15 mouse cellular contexts compared by ENCODE assay signal in genomic region chr4:122903709-122904108, GRCm38 (mm10). TPM values are rescaled to one million over a fixed set of nuclear protein-coding genes. Genes with fewer than 3 reads are reported as not detected.
"Had no signal": no experiment of that assay in that cellular context is flagged by ENCODE, and none has a peak within 500 bp of the region (broad histone marks: within the 10 kb centered on the region; RNA-seq: fewer than 3 reads in every experiment).

No protein-coding gene starts in this region.

- H3K4me1 ChIP-seq: kidney, embryonic 15.5 days; limb, embryonic 10.5 days; liver, embryonic 15.5 days; midbrain, embryonic 12.5 days; neural tube, embryonic 15.5 days had no signal

- H3K9ac ChIP-seq: kidney, embryonic 15.5 days; liver, embryonic 15.5 days; midbrain, embryonic 12.5 days; neural tube, embryonic 15.5 days had no signal

- H3K4me3 ChIP-seq: kidney, embryonic 15.5 days; limb, embryonic 10.5 days; liver, embryonic 15.5 days; midbrain, embryonic 12.5 days; neural tube, embryonic 15.5 days had no signal

- H3K9me3 ChIP-seq: kidney, embryonic 15.5 days; limb, embryonic 10.5 days; liver, embryonic 15.5 days; midbrain, embryonic 12.5 days; neural tube, embryonic 15.5 days had no signal

- DNase-seq: kidney, postnatal 14 days; lung, adult 2 months; lung, postnatal 10 days; lung, postnatal 4 days; right cerebral cortex, adult 18-20 months; right cerebral cortex, postnatal 25 days; thymus, adult 18-20 months; thymus, postnatal 14 days had no signal

- H3K4me2 ChIP-seq: kidney, embryonic 15.5 days; liver, embryonic 11.5 days; liver, embryonic 15.5 days; midbrain, embryonic 12.5 days; neural tube, embryonic 15.5 days had no signal

- H3K27ac ChIP-seq: kidney, embryonic 15.5 days; limb, embryonic 10.5 days; liver, embryonic 15.5 days; midbrain, embryonic 12.5 days; neural tube, embryonic 15.5 days had no signal

- H3K36me3 ChIP-seq: kidney, embryonic 15.5 days; limb, embryonic 10.5 days; liver, embryonic 15.5 days; midbrain, embryonic 12.5 days; neural tube, embryonic 15.5 days had no signal

- H3K27me3 ChIP-seq: kidney, embryonic 15.5 days; liver, embryonic 15.5 days; midbrain, embryonic 12.5 days; neural tube, embryonic 15.5 days had no signal

RNA-seq across cellular contexts. Expression of gene Mfsd2a, which starts 57.3 kb away (rescaled TPM):
- total RNA-seq: megakaryocyte-erythroid progenitor cell, adult 5-6 weeks had no signal
